Mouse (Mus musculus): ENCODE results near the gene Odf2l.

GRCm38 (mm10) chr3:145168844-145169696 is 50.7 kb downstream of the Odf2l start:
- TF ChIP-seq EP300 (optimal IDR thresholded peaks at IDR 0.05), result no peak
- no peak for TF ChIP-seq CTCF (IDR thresholded peaks at IDR 0.05; ENCODE audit: low read depth)
